Mouse (Mus musculus): ENCODE data around the gene Ccdc82.

Gene Ccdc82

DNA sequence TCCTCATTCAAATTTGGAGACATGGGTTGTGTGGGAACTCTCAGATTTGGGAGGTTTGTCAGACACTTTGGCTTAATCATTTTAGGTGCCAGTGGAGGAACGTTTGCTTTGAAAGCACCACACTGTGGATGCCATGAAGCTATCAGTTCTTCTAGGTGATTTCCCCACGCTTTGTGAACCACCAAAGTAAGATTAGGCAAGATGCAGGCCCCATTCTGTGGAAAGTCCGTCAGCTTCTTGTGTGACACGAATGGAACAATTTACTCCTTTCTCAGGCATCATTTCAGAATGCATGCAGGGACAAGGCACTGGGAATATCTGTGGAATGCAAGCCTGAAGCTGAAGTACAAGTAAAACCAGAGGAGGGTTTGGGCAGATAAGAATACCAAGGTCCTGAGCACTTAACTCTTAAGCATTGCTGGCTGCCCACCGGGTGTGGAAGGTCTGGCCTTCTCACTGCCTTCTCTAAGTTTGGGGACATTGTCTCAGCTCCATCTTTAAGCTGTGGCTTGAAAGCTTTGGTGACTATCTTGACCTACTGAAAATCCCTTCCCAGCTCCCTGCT, 74.1 kb downstream of the Ccdc82 start:
- in situ Hi-C loops (cut with MboI; ENCODE audit: low pct_unique_long_range_greater_than_20kb in 1 of 2, low sequenced_read_pairs in 2 of 2, unreplicated experiment in 1 of 2), result no loop called here

DNA sequence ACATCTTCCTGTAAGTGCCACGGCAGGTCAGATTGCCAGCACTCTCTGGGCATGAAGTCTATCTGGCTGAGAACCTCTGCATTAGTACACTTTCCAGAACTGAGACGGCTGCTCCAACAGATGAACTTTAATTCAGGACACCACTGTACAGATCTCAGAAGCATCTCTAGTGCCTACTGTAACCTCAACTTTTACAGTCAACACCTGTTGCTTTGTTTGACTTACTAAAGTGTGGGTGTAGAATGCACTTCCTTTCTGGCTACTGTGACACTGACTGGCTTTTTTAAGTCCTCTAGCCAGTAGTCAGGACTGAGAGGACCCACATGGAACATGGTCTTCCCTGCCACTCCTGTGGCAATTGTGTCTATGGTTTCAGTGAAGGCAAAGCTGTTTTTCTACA, 76.3 kb downstream of the Ccdc82 start:
- in situ Hi-C loops (cut with MboI; ENCODE audit: low pct_unique_long_range_greater_than_20kb in 1 of 2, low sequenced_read_pairs in 2 of 2, unreplicated experiment in 1 of 2), result no loop called here

DNA sequence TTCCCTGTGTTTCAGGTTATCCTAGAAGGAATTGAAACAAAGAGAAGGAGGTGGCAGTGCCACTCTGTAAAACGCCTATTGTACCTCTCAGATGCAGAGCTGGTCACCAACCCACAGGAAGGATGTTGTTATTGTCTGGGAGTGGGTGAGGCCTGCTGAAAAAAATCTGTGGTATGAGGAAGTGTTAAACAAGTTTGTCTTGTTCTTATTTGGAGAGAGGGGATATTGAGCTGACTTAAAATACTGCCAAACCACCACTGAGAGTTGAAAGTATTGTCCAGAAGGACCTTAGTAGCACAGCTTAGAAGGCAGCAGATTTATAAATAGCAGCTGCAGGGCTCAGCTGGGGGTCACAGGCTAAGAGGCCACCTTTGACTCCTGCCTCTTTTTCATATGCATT, 76.9 kb downstream of the Ccdc82 start:
- in situ Hi-C loops (cut with MboI; ENCODE audit: low pct_unique_long_range_greater_than_20kb in 1 of 2, low sequenced_read_pairs in 2 of 2, unreplicated experiment in 1 of 2), result no loop called here

All from mouse embryonic stem cell (cell line).